Mouse (Mus musculus) heart, embryonic 13.5 days (tissue): Measurements from ENCODE around the gene Creb5. TPM values are rescaled to one million over a fixed set of nuclear protein-coding genes. Genes with fewer than 3 reads are reported as not detected.

Source experiments
- ATAC-seq: fragments of 200-750 bp; cut with Nextera tagmentation; 2 replicates; pipeline ENCODE4 v1.8.0; 2017; ENCODE audit warnings: moderate TSS enrichment; ENCODE audit not compliant: insufficient number of reproducible peaks, low FRiP score, low TSS enrichment; ENCODE audit errors: extremely low read depth
- H3K27ac ChIP-seq: fragments of 300-500 bp; sonication (generic); replicated peaks from 2 replicates; pipeline ENCODE4 v1.5.1; 2015; ENCODE audit warnings: moderate library complexity, mild to moderate bottlenecking, inconsistent platforms
- H3K27me3 ChIP-seq: fragments of 300-500 bp; sonication (generic); replicated peaks from 2 replicates; pipeline ENCODE4 v1.6.1; 2015; ENCODE audit warnings: mild to moderate bottlenecking, inconsistent platforms
- H3K36me3 ChIP-seq: fragments of 300-500 bp; sonication (generic); 2 replicates; pipeline ENCODE4 v1.6.1; 2015; ENCODE audit warnings: mild to moderate bottlenecking, inconsistent platforms
- H3K4me1 ChIP-seq: fragments of 300-500 bp; sonication (generic); 2 replicates; pipeline ENCODE4 v1.6.1; 2015; ENCODE audit warnings: inconsistent platforms
- H3K4me2 ChIP-seq: fragments of 300-500 bp; sonication (generic); 2 replicates; pipeline ENCODE4 v1.6.1; 2015; ENCODE audit warnings: inconsistent platforms, mild to moderate bottlenecking, moderate library complexity
- H3K4me3 ChIP-seq: fragments of 300-500 bp; sonication (generic); 2 replicates; pipeline ENCODE4 v1.5.1; 2015; ENCODE audit warnings: moderate library complexity, mild to moderate bottlenecking, inconsistent platforms
- H3K9ac ChIP-seq: fragments of 300-500 bp; sonication (generic); 2 replicates; pipeline ENCODE4 v1.6.1; 2015; ENCODE audit warnings: inconsistent platforms, mild to moderate bottlenecking, moderate library complexity
- H3K9me3 ChIP-seq: fragments of 300-500 bp; sonication (generic); 2 replicates; pipeline ENCODE4 v1.6.1; 2016; ENCODE audit warnings: inconsistent platforms
- WGBS: fragments of 180-500 bp; shearing (Covaris S2); methylation state at CpG from one replicate; pipeline ENCODE4 v1.1.7; 2015; ENCODE audit warnings: mixed read lengths; 5-methylcytosine and 5-hydroxymethylcytosine counted together
- polyA plus RNA-seq: library from polyadenylated mRNA; unstranded; fragments of >200 nt; fragmentation: Nextera tagmentation; extraction: Ambion mirVana; gene quantifications from 2 replicates; pipeline ENCODE4 v1.2.1, GENCODE M21; 2015

Gene Creb5
- polyA plus RNA-seq, 1 experiment from 2014 or later: 31.1 TPM

DNA sequence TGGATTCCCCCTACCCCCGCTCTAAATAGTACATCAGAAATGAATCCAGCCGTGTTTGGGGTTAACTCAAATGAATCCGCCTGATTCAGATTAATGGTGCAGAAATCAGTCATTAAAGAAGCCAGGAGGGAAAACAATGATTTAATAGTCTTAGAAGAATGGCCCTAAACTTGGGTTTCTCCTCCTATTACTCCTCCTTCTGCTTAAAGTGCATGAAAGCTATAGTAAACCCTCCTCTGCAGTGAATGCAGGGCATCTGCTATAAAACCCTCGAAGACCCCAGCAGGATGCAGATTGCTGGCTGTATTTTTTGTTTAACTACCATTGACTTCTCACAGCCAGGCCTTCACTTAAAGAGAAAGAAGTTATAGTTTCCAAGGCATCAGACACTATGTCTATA, 307.2 kb downstream of the Creb5 start:
- no peak for ATAC-seq
- Histone ChIP-seq H3K36me3 (peaks cover 17% of the 10 kb centered on the region), H3K4me3 (no peak overlapping the region), H3K9me3 (no peaks in the 10 kb centered on the region), H3K27ac (no peak overlapping the region), H3K4me2 (no peak overlapping the region), H3K27me3 (no peaks in the 10 kb centered on the region), H3K9ac (no peak overlapping the region), H3K4me1 (peaks cover 30% of the 10 kb centered on the region)
- 80% methylated on average over 4 of the region's 4 CpGs for WGBS

DNA sequence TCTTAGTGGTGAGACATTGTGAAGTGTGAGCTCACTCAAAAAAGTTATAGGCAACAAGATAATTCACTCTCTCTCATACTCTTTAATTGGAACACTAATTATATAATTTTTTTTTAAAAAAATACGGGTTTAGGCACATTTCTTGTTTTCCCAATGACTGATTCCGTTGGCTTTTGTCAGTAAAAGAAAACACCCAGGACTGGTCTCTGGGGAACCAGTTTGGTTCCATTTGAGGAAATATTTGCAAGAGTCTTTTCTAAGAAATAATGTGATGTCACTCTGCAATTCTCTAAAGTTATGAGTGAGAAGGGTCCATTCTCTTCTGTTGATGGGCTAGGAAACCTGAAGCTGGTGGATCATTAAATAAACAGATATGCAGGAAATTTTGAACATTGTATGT, 309.3 kb downstream of the Creb5 start:
- no peak for ATAC-seq
- whole genome bisulfite sequencing: 75% methylated on average over 2 of the region's 2 CpGs
- H3K4me2 ChIP-seq: no peak overlapping the region
- peaks cover 20% of the 10 kb centered on the region for H3K36me3 ChIP-seq
- H3K9me3 ChIP-seq: no peaks in the 10 kb centered on the region
- no peak overlapping the region for H3K9ac ChIP-seq
- H3K4me3 ChIP-seq: no peak overlapping the region
- no peaks in the 10 kb centered on the region for H3K27me3 ChIP-seq
- H3K4me1 ChIP-seq: peaks cover 27% of the 10 kb centered on the region
- no peak overlapping the region for H3K27ac ChIP-seq

DNA sequence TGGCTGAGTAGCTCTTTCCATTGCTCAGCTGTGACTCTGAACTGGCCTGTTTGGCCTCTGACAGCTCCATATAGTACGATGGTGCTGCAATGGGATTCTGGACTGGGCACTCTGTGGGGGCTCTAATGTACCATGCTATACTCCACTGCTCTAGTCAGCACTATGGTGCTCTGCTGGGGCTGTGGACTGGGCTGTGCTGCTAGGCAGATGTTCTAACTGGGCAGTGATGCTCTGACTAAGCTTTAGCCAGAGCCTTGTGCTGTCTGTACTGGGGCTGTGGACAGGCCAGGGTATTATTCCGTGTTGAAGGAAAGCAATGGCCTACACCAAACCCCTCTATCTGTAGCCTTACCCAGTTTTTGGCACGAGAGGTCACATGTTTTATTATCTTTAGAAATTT, 316.0 kb downstream of the Creb5 start:
- Histone ChIP-seq H3K27me3 (no peaks in the 10 kb centered on the region), H3K27ac (no peak overlapping the region), H3K36me3 (peaks cover 35% of the 10 kb centered on the region), H3K9me3 (no peaks in the 10 kb centered on the region), H3K4me3 (no peak overlapping the region), H3K4me2 (no peak overlapping the region), H3K9ac (no peak overlapping the region), H3K4me1 (peaks cover 50% of the 10 kb centered on the region)
- 81% methylated on average over 3 of the region's 3 CpGs for WGBS
- ATAC-seq: no peak

DNA sequence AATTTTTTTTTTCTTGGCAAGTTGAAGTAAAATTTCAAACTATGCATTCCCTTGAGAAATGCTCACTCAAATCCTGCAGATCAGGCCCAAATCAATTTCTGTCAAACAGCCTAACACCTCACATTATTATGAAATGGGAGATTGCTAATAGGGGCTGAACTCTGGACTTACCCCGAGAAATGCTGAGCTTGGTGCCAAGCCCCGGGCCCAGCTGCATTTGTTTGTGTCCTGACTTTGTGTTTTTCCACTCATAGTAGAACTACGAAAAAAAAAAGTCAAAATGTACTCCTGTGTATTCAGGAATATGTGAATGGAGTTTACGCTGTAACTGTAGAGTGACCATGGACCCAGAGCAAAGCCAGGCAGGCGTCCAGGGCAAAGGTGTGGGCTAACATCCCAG, 316.6 kb downstream of the Creb5 start:
- Histone ChIP-seq H3K27me3 (no peaks in the 10 kb centered on the region), H3K9ac (0 out of 2 replicates have a peak overlapping the region, but pooled peaks have one; percentile 33), H3K9me3 (no peaks in the 10 kb centered on the region), H3K4me2 (no peak overlapping the region), H3K4me3 (no peak overlapping the region), H3K27ac (peak overlapping the region; percentile 81), H3K36me3 (peaks cover 41% of the 10 kb centered on the region), H3K4me1 (peaks cover 50% of the 10 kb centered on the region)
- WGBS: 63% methylated on average over 5 of the region's 5 CpGs
- ATAC-seq: no peak

DNA sequence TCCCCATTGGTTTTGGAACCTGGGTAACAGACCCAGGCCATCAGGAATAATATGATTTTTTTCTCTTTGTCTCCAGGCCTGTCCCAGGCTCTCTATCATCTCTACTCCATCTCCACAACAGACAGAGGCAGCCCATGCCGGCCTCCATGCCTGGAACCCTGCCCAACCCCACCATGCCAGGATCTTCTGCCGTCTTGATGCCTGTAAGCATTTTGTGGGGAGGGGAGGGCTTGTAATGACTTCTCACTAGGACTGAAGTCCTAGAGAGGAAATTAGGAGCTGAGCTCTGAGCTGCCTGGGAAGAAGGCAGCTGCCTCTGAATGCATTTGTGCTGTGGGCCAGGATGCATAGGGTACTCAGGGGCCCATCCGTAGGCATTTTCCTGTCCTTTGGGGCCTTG, 317.3 kb downstream of the Creb5 start:
- no peak overlapping the region for H3K4me3 ChIP-seq
- H3K9ac ChIP-seq: 0 out of 2 replicates have a peak overlapping the region, but pooled peaks have one; percentile 6
- no peaks in the 10 kb centered on the region for H3K9me3 ChIP-seq
- no peak overlapping the region for H3K4me2 ChIP-seq
- no peak for ATAC-seq
- WGBS: 42% methylated on average over 3 of the region's 3 CpGs
- peak overlapping the region; percentile 81 for H3K27ac ChIP-seq
- no peaks in the 10 kb centered on the region for H3K27me3 ChIP-seq
- H3K4me1 ChIP-seq: peaks cover 48% of the 10 kb centered on the region
- H3K36me3 ChIP-seq: peaks cover 45% of the 10 kb centered on the region

DNA sequence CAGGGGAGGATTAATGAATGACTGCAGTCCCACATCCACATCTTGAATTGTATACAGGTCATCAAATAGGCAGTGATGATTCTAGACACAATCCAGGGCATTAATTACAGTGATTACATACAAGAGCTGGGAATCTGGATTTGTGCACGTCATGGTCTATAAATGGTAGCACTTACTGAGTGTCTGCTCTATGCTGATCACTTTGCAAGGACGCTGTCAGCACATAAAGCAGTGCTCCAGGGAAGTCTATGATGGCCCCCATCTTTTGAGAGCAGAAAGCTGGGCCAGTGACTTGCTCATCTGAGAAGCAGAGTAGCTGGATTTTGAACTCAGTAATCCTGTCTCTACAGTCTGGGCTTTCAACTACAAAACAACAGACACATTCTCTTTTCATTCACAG, 318.1 kb downstream of the Creb5 start:
- Histone ChIP-seq H3K27ac (peak overlapping the region; percentile 74), H3K4me1 (peaks cover 44% of the 10 kb centered on the region), H3K4me2 (no peak overlapping the region), H3K4me3 (no peak overlapping the region), H3K9ac (no peak overlapping the region), H3K36me3 (peaks cover 52% of the 10 kb centered on the region), H3K9me3 (no peaks in the 10 kb centered on the region), H3K27me3 (no peaks in the 10 kb centered on the region)
- no peak; the same call in 1 of the 2 replicates for ATAC-seq
- WGBS: 34% methylated on average over 2 of the region's 2 CpGs

DNA sequence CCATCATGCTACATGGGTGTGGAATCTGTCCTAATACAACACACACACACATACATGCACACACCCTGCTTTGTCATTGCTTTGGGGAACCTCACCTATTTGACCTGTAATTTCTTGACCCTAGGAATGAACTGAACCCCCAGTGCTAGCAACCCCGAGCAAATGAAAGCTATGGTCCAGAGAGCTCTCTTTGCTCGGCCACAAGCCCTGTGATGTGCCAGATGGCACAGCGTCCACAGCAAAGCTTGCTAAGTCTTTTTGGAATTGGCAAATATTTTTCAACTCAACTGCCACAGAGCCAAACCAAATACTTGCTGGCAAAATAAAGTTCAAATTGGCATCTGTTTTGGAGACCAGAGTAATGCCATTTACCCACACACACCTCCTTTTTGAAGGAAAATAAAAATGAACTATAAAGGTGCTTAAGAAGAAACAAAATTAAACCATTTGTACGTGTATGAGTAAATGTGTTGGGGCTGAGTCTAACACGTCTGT, 324.4 kb downstream of the Creb5 start:
- ATAC-seq: no peak
- 79% methylated on average over 5 of the region's 5 CpGs for WGBS
- Histone ChIP-seq H3K4me2 (no peak overlapping the region), H3K4me1 (peaks cover 38% of the 10 kb centered on the region), H3K27ac (no peak overlapping the region), H3K27me3 (no peaks in the 10 kb centered on the region), H3K9me3 (no peaks in the 10 kb centered on the region), H3K36me3 (peaks cover 57% of the 10 kb centered on the region), H3K4me3 (no peak overlapping the region), H3K9ac (no peak overlapping the region)

DNA sequence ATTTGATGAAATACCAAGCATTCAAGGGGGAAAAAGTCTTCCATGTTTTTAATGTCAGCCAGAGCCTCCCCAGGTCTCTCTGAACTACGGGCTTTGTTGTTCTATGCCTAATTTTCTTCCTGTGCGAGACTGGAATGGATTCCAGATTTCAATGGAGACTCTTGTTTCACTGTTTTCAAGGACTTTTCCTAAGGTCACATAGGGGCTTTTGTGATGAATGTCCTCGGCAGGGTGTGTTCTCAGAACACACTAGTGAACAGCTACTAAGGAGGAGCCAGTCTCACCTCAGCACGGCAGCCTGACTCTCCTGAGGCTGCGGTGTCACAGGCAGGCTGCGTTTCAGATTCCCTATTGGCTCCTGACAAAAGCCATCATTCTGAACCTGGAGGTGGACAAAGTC, 325.6 kb downstream of the Creb5 start:
- peaks cover 52% of the 10 kb centered on the region for H3K36me3 ChIP-seq
- no peak overlapping the region for H3K4me2 ChIP-seq
- H3K9ac ChIP-seq: no peak overlapping the region
- no peak for ATAC-seq
- peaks cover 39% of the 10 kb centered on the region for H3K4me1 ChIP-seq
- no peaks in the 10 kb centered on the region for H3K27me3 ChIP-seq
- WGBS: 58% methylated on average over 6 of the region's 6 CpGs
- no peaks in the 10 kb centered on the region for H3K9me3 ChIP-seq
- no peak overlapping the region for H3K27ac ChIP-seq
- H3K4me3 ChIP-seq: no peak overlapping the region

DNA sequence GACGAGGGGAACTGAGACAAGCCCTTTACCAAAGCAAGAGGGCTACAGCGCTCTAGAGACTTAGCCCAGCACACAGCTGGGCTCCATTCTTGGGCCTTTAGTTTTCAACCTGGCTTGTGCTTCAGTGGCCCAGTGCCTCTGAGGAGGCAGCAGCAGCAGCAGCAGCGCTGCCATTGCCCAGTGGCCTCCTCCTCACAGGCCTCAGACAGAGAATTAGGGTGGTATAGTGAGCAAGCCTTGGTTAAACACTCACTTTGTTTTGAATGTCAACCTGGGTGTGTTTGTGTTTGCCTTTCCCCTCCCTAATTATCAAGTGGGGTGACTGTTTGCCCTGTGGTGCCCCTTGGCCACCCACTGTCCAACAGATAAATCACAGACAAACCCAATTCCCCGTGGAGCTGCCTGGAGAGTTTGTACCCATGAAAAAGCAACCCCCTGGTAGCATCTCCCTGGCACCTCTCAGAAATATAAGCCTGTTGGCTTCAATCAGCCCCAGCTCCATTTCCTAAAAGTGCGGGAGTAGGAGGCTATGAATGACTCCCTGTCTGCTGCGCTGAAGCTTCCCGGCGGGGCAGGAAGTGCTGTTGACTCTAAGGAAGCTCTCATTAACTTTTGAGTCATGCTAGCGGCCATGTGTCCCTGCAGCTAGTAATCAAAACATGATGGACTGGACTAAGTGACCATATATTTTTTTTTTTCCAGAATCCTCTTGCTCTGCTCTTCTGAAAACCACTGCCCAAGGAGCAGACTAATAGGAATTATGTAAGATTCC, 328.6 kb downstream of the Creb5 start:
- Histone ChIP-seq H3K9me3 (no peaks in the 10 kb centered on the region), H3K9ac (no peak overlapping the region), H3K4me2 (no peak overlapping the region), H3K4me1 (peaks cover 54% of the 10 kb centered on the region), H3K4me3 (no peak overlapping the region), H3K36me3 (peaks cover 30% of the 10 kb centered on the region), H3K27me3 (no peaks in the 10 kb centered on the region), H3K27ac (no peak overlapping the region)
- no peak for ATAC-seq
- WGBS: 50% methylated on average over 9 of the region's 9 CpGs

DNA sequence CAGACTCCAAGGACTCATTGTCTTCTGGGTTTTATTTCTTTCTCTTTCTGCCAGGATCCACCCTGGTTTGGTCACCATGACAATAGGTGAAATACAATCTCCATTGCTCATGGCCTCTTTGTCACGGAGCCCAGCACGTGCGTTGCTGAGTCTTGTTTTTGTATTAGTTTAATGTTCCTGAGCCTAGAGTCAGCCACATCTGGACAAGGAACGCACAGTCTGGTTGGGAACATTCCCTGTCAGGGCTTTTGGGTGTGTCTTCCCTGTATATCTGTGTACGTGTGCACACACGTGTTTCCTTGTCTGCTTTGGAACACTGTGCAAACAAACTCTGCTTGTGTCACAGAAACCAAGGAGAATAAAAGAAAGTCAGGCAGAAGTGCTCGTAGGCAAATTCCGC, 331.1 kb downstream of the Creb5 start:
- Histone ChIP-seq H3K9ac (no peak overlapping the region), H3K36me3 (peaks cover 5% of the 10 kb centered on the region; the same call in 1 of the 2 replicates)
- WGBS: 75% methylated on average over 8 of the region's 8 CpGs

DNA sequence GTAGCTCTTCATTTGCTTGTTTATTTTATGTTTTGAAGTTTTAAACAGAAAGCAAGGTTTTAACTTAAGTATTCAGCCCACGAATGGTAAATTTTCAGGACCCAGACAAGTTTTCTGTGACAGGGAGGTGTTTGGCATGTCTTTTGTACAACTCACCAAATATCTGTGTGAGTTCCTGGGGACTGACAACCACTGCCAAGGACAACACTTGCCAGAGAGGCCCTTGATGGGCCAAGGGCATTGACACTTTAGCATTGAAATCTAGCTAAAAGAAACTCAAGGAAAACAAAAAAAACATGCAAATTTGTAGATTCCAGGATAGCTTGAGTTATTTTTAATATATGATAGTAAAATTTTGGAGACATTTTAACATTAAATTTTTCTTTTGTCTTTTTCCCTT, 332.6 kb downstream of the Creb5 start:
- no peak overlapping the region for H3K4me2 ChIP-seq
- H3K4me3 ChIP-seq: no peak overlapping the region
- no peak overlapping the region for H3K9ac ChIP-seq
- 60% methylated on average over 1 of the region's 1 CpGs for WGBS
- no peaks in the 10 kb centered on the region for H3K27me3 ChIP-seq
- no peak for ATAC-seq
- no peaks in the 10 kb centered on the region for H3K9me3 ChIP-seq
- H3K36me3 ChIP-seq: peaks cover 4% of the 10 kb centered on the region; the same call in 1 of the 2 replicates
- H3K27ac ChIP-seq: no peak overlapping the region
- peaks cover 60% of the 10 kb centered on the region for H3K4me1 ChIP-seq

More for the DNA sequence above, 331.1 kb downstream of the Creb5 start:
- Histone ChIP-seq H3K9me3 (no peaks in the 10 kb centered on the region), H3K27me3 (no peaks in the 10 kb centered on the region), H3K4me2 (no peak overlapping the region), H3K4me1 (peaks cover 56% of the 10 kb centered on the region), H3K4me3 (no peak overlapping the region), H3K27ac (no peak overlapping the region)
- no peak for ATAC-seq

DNA sequence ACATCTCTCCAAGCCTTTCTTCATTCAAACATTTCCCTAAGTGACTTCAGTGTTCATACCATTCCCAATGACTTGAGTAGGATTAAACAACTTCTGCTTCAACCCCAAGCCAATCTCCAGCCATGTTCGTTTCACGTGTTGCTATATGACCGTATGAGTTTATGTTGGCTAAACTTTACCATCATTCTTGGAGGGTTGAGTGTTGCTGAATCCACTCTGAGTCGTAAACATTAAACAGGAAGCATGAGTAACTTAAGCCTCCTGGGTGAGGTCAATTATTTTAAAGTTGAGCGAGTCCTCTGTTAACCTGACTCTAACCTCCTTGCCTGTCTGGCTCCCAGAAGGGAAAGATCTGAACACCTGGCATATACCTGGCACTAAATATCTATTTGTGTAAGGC, 334.2 kb downstream of the Creb5 start:
- H3K27me3 ChIP-seq: no peaks in the 10 kb centered on the region
- H3K9ac ChIP-seq: no peak overlapping the region
- peaks cover 4% of the 10 kb centered on the region; the same call in 1 of the 2 replicates for H3K36me3 ChIP-seq
- no peak overlapping the region for H3K4me2 ChIP-seq
- WGBS: 79% methylated on average over 5 of the region's 5 CpGs
- peaks cover 64% of the 10 kb centered on the region for H3K4me1 ChIP-seq
- H3K9me3 ChIP-seq: no peaks in the 10 kb centered on the region
- H3K27ac ChIP-seq: no peak overlapping the region
- no peak overlapping the region for H3K4me3 ChIP-seq
- no peak for ATAC-seq
